Mouse (Mus musculus) urinary bladder, postnatal 25 days (tissue): Measurements from ENCODE around the gene Armc7.
A peak's percentile ranks its signal among the peaks of the same experiment; 100 is the strongest.
"Not testable (repeated sequence)": the region's sequence is repeated elsewhere in the genome, so short reads cannot be mapped to it uniquely, and the experiment has no call there.

Experiments used
- DNase-seq: peaks from one replicate; pipeline ENCODE4 v3.0.0; 2022; ENCODE audit warnings: low spot score

Armc7 gene

DNA sequence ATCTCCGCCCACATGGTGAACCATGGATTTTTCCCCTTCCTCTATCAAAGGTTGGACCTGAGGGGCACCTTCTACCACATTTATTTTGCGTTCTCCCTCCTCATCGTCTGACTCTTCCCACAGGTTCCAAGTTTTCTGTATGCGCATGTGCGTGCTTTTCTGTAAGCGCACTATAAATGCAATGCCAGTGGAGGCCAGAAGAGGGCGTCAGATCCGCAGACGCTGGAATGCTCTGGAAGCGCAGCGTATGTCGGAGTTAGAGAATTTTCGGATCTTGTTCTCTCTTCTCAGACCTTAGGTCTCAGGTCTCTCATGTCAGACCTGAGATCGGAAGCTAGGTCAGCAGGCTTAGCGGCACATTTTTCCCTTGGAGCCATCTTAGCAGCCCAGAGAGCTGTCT, 19.8 kb upstream of the Armc7 start:
- no peak for DNase-seq

DNA sequence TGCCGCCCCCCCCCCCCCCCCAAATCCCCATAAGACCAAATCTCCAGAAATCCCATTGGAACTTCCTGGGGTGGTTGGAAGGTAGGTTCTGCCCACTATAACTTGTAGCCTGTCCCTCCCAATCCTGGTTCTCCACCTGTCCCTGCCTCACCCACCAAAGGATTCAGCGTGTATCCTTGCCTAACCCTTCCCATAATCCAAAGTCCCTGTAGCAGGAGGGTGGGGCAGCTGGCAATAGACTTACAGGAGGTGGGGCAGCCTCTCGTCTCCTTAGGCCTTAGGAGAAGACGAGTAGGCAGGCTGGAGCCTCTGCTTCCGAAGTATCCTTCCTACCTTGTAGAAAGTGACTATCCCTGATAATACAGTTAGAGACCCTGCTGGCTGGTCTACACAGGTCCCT, 19.3 kb upstream of the Armc7 start:
- DNase-seq: no peak

DNA sequence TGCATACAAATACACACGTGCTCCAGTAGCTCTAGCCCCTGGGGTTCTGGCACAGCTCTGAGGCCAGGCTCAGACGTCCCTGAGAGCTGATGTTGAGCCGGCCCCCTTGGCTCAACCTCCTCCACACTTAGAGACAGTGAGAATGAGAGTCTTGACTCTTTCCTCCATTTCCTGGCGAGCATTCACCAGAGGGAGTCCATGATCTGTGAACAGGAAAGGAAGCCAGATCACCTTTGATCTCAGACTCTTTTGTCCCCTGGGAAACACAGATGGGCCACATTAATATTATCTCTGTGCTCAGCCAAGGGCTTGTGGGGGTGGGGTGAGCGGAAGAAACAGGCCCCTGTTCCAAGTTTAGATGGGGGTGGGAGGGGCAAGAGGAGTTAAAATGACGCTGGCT, 18.1 kb upstream of the Armc7 start:
- no peak for DNase-seq

DNA sequence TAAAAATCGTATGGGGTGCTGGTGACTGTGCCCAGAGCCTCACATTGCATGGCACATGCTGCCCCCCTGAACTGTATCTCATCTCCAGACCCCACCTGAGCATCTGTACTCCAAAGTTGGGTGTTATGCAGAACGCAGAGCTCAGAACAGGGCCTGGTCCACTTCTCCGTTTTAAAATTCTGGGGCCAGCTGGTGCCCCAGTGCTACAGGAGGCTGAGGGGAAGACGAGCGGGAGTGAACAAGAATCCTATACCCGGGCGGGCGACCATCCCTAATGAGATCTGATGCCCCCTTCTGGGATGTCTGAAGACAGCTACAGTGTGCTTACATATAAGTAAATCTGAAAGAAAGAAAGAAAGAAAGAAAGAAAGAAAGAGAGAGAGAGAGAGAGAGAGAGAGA, 14.5 kb upstream of the Armc7 start:
- DNase-seq: no peak

DNA sequence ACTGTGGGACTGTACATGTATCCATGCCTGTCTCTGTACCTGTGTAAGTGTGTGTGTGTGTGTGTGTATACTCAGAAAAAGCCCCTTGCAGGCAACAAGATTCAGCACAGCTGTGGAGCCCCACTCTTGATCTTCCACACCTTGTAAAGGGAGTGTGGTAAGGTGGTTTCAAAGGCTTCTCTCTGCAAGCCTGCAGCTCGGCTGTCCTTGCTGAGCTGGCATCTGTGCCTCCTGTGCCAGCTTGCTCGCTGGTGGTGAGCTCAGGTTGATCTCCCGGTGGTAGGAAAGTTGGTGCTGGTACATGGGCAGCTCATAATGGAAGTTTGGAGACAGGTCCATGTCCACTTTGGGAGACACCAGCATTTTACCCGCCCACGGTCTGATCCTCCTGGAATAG, 13.6 kb upstream of the Armc7 start:
- no peak for DNase-seq

DNA sequence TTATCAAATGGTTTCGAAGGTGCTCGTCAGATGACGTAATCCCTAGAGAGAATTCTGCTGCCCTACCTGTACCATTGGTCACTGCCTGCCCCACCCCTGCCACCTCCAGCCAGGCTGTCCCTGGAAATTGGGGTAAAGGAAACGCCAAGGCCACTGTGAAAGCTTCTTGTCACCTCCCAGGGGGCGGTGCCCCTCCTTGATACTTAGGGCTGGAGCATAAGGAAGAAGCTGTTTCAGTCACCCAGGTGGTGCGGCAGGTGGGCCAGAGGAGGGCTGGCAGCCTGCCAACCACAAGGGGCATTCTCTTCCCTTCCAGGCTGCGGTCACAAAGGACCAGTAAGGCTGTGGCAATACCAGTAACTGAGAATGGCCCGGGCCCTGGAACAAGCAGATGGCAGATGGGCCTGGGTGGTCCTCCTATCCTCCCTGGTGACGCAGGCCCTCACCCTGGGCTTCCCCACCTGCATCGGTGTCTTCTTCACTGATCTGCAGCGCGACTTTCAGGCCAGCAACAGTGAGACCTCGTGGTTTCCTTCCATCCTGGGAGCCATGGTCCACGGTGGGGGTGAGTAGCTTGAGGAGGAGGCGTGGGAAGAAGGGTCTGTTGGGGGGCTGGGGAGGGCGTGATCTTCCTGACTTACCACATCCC, 13.1 kb upstream of the Armc7 start, which contains the start of gene Slc16a5:
Slc16a5 (plus strand) TSS at position 232 of the 649 bp plus-strand sequence.
- no peak for DNase-seq

DNA sequence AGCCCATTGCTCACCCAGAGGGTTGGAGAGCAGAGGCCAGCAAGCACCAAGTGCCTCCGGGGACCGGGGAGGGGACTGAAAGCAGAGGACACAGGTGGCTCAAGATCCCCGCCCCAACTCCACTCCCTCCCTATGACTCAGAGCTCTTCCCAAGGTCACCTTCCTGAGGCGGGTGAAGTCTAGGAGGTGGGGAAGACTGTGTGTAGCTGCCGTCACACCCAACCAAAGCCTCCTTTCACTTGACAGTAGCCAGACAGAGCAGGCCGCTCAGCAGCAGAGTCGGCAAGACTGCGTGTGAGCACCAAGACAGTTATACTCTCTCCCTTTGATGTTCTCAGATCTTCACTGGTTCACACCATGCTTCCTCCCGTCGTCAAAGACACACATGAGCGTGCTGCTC, 12.1 kb upstream of the Armc7 start:
- no peak for DNase-seq

DNA sequence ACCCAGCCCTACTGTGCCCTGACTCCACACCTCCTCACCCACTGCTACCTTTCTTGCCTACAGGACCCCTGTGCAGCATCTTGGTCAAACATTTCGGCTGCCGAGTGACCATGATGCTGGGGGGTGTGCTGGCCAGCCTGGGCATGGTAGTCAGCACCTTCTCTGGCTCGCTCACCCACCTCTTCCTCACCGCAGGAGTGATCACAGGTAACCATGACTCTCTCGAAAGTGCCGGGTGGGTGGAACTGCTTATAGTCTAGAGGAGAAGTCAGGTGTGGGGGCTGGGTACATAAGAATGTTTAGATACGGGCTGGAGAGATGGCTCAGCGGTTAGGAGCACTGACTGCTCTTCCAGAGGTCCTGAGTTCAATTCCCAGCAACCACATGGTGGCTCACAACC, 10.6 kb upstream of the Armc7 start:
- DNase-seq: no peak

DNA sequence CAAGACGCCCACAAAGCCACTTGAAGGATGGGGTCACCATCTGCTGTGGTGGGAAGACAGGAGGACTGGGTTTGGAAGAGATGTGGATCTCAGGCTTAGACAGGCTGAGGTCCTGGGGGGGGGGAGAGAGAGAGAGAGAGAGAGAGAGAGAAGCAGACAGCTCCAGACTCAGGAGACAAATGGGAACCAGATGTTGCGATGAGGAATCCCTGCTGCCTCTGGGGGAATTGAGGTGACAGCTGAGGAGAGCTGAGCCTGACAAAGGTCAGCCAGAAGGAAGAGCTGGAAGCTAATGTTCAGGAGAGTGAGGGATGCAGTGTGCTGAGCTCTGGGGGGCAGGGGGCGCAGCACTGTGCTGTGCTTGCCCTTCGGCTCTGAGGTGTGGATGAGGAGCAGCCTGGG, 8.2 kb upstream of the Armc7 start:
- DNase-seq: no peak

DNA sequence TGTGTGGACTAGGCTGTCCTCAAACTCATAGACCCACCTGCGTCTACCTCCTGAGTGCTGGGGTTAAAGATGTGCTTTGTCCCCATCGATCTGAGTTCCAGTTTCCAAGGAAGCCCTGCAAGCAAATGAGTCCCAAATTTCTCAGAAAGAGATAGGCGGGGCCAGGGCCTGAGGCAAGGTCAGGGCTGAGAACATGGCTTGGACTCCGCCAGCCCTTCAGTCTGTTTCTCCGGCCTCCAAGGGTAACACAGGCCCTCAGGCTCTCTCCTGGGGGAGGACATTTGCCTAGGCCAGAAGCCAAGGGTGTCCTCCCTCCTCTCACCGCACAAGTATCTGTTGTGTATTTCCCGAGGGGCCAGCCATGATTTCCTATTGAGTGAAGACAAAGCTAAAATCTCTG, 3.3 kb upstream of the Armc7 start:
- no peak for DNase-seq

DNA sequence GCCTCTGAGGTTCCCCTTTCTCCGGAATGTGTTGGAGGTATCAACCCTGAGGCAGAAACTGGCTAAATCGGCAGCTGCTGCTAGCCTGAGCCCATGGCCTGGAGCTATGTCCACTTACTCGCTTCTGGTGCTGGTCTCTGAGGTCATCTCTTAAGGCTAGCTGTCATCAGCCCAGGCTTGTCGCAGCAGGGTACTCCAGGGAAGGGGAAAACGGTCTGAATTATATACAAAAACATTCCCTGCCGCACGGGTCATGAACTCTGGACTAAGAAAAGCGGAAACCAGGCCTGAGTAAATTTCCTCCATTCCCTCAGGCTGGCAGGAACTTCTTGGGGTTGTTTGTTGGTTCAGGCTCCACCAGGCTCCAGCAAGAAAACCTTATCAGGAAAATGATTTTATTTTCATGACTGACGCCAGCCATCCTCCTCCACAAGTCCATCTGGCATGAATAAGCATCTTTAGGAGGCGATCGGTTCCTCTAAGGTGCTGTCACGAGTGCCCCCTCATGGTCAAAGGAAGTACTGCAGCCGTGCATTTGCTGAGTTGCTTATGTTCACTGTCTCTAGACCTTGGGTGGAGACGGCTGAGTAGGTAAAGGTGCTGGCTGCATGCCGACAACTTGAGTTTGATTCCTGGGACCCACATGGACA, 1.7 kb upstream of the Armc7 start:
- peak; percentile 90 for DNase-seq

DNA sequence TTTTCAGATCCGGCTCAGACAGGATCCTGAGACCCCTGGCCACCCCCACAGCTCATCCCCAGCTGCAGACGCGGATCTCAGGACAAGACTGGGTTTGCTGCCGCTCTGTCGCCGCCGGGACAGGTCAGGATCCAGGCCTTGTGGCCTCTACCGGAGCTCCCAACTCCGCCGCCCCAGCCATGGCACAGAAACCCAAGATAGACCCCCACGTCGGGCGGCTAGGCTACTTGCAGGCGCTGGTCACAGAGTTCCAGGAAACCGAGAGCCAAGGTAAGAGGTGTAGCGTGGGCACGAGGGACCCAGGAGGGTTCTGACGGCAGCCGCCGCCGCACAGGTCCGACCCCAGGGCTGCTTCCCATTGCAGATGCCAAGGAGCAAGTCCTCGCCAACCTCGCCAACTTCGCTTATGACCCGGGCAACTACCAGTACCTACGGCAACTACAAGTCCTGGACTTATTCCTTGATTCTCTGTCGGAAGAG, 331 bp downstream of the Armc7 start:
- DNase-seq: no peak

DNA sequence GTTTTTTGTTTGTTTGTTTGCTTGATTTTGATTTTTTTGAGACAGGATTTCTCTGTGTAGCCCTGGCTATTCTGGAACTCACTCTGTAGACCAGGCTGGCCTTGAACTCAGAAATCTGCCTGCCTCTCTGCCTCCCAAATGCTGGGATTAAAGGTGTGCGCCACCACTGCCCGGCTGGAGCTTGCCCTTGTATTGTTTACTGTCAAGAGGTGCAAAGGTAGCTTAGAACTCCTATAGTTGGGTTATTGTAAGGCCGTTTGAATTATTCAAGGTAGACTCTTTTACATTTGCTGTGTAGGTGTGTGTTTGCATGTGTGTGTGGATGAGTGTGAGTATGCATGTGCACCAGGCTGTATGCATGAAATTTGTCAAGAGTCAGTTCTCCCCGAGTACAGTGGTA, 1.2 kb downstream of the Armc7 start:
- DNase-seq: not testable (repeated sequence)

DNA sequence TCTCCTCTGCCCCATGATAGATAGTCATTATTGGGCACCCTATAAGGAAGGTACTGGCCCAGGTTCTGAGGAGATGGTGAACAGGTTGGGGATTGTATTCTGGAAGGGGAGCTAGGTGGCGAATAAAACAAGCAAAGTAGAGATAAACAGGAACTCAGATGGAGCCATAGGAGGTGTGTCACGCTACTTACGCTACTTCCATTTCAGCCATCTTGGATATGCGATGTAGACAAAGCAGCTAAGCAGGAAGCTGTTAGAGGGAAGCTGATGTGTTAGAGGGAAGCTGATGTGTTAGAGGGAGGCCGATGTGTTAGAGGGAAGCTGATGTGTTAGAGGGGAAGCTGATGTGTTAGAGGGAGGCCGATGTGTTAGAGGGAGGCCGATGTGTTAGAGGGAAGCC, 1.9 kb downstream of the Armc7 start:
- not testable (repeated sequence) for DNase-seq

DNA sequence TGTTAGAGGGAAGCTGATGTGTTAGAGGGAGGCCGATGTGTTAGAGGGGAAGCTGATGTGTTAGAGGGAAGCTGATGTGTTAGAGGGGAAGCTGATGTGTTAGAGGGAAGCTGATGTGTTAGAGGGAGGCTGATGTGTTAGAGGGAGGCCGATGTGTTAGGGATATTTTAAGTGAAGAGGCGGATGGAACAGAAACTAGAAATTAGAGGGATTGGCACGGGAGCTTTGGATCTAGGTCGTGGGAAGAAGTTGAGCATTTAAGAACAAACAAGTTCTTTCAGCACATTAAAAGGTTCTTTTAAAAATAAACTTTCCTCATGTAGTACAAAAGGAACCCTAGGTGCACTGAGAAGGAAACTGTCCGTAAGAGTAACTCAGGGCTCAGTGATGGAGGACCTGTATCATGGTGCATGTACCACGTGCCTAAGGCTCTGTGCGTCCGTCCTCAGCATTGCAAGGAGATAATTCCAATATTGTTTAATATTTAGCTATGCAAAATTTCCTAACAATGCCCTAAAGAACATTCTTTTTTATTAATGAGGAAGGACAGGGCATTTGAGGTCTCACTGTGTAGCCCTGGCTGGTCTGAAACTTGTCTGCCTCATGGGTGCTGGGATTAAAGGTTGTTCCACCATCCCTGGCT, 3.0 kb downstream of the Armc7 start:
- DNase-seq: no peak

DNA sequence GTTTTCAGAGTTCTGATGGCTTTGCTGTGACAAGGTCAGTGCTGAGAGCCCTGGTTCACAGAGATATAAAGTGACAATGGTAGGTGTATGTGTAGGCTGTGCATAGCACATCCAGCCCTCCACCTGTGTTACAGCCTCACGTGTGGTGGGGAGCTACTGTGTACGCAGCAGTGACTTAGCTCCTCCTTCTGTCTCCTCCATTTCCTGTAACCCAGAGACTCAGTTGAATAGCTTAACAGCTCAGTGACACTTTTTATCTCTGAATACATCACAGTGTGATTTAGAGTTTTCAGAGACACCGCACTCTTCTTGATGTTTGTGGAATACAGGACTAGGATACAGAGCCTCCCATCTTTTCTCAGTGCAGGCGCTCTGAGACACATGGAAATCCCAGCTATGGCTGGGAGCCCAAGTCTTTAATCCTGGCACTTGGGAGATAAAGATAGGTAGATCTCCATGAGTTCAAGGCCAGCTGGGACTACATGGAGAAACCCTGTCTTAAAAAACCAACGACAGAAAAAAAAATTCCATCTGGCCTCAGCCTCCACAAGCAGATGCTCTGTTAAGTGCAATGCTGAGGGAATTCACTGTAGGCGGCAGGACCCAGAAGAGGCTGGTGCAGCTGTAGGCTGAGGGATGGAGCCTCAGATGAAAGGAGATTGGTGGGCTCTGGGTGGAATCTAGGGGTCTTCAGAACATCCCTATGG, 6.2 kb downstream of the Armc7 start:
- DNase-seq: no peak

DNA sequence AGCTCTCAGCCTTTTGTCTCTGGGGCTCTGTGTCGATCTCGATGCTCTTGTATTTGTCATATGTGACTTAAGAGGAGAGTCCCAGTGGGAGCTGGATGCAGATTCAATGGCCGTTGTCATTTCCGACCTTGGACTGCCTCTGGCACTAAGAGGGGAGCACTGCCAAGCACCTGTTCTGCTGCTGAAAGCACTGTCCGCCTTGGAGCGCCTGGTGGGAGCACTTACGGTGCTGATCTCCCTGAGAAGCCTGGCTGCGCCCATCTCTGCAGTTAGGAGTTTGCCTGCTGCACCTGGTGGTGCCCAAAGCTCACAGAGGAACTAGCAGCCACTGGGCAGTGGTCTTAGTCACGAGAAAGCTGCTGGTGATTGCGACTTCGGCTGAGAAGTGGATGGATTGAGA, 7.8 kb downstream of the Armc7 start:
- no peak for DNase-seq

DNA sequence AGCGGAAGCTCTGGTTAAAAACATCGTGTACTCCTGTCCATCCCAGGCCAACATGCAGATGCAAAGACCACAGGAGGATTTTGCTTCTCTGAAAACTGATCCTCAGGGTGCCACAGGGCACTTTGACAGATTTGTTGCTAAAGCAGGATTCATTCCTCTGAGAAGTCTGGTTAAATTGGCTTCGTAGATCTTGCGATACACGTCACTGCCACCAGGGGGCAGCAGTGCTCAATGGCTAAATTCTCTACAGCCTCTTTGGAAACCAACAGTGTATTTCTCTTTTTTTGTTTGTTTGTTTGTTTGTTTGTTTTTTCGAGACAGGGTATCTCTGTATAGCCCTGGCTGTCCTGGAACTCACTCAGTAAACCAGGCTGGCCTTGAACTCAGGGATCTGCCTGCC, 8.3 kb downstream of the Armc7 start:
- peak; percentile 79 for DNase-seq

DNA sequence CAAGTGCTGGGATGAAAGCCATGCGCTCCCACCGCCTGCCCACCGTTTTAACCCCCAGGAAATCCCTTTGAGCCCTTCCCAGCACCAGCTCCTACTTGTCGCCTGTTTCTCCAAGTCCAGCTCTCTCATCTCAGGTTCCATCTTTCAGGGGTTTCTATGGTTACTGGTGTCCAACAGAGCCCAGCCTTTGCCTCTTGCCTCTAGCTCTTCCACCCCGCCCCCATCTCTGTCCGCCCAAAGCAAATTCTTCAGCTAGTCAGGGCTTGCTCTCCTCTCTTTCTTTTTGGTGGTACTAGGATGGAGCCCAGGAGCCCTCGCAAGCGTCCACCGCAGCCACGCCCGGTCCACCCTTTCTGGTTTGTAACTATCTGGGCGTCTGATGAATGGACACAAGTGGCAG, 9.7 kb downstream of the Armc7 start:
- DNase-seq: no peak

DNA sequence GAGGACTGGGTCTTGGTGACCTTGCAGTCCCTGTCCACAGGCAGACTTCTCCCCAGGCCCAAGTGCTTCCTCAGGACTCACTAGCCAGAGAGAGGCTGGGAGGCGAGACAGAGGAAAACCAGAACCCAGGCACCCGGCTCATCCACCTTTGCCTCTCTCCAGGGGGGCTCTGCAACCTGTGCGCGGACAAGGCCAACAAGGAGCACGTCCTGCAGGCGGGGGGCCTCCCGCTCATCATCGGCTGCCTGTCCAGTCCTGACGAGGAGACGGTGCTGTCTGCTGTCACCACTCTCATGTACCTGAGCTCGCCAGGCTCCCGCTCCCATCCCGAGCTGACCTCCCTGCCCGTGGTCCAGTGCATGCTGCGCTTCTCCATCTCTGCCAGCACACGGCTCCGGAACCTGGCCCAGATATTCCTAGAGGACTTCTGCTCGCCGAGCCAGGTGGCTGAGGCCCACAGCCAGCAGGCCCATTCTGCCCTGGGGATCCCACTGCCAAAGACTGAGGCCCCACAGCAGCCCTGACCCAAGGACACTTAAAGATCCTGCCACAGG, 13.2 kb downstream of the Armc7 start:
- DNase-seq: no peak

DNA sequence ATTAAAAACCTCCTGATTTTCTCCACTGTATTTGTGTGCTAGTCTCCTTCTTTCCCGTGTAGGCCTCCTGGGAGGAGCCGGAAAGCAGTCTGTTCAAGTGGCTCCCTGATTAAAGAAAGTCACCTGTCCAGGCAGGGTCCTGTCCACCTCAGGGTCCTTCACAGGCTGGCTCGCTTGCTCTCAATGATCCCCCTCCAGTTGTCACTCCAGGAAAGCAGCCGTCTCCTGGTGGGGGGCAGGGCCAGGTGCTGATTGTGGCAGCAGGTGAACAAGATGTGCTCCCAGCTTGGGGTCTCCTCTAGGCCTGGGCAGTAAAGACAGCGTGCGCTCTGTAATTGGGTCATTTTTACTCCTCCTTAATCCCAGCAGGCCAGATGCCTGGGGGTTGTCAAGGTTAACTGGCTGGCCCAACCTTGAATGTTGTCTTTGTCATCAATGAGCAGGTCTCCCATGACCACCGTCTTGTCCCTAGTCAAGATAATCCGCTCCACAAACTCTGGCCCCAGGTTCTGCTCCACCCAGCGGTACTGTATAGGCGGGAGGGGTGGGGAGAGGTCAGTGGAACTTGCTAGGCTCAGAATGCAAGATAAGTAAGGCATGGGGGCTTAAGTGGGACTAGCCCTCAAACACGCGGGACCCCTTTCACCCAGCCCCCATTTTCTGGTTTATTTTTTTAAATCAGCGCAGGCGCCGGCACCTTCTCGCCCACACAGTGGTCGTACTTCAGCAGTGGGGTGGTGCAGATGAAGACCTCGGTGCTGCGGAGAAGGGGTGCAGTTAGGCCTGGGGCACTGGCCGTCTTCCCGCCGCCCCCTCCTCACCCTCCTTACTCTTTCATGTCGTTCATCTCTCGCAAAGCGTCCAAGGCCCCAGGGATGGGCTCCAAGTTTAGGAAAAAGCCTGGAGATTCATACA, 15.2 kb downstream of the Armc7 start:
- no peak for DNase-seq
